Mouse (Mus musculus) spleen, adult 2 months (tissue): ENCODE results near the gene Kcnip3. TPM values are rescaled to one million over a fixed set of nuclear protein-coding genes. Genes with fewer than 3 reads are reported as not detected.

Experiments
- DNase-seq, 2 experiments: peaks; one replicate each; pipeline versions ENCODE4 v3.0.0 to v3.0.0-alpha.2; 2012 to 2021; ENCODE audit warnings: low spot score in 2 of 2, low read depth in 1 of 2
- H3K27ac ChIP-seq: fragments of 200-500 bp; 2 replicates; pipeline ENCODE4 v1.5.1; 2012; ENCODE audit warnings: low read length, inconsistent platforms; ENCODE audit not compliant: insufficient read depth
- H3K27me3 ChIP-seq: fragments of 200-500 bp; 2 replicates; pipeline ENCODE4 v1.6.1; 2012; ENCODE audit warnings: mild to moderate bottlenecking, moderate library complexity, low read length, inconsistent platforms; ENCODE audit not compliant: control insufficient read depth, insufficient read depth
- H3K36me3 ChIP-seq: fragments of 200-500 bp; 2 replicates; pipeline ENCODE4 v1.6.1; 2012; ENCODE audit warnings: mild to moderate bottlenecking, low read length, inconsistent platforms; ENCODE audit not compliant: control insufficient read depth, insufficient read depth
- H3K4me1 ChIP-seq: fragments of 200-500 bp; 2 replicates; pipeline ENCODE4 v1.6.1; 2011; ENCODE audit warnings: inconsistent platforms; ENCODE audit not compliant: control insufficient read depth, insufficient read depth, insufficient read length
- H3K4me3 ChIP-seq: fragments of 200-500 bp; 2 replicates; pipeline ENCODE4 v1.5.1; 2011; ENCODE audit warnings: mild to moderate bottlenecking, inconsistent platforms; ENCODE audit not compliant: insufficient read depth, insufficient read length; ENCODE audit errors: extremely low read depth
- CTCF ChIP-seq: fragments of 200-500 bp; IDR thresholded peaks from 2 replicates; pipeline ENCODE4 v1.5.1; 2011; ENCODE audit warnings: mild to moderate bottlenecking, inconsistent platforms; ENCODE audit not compliant: insufficient read depth, insufficient read length, insufficient replicate concordance; ENCODE audit errors: extremely low read depth
- POLR2A ChIP-seq: fragments of 200-500 bp; IDR thresholded peaks from 2 replicates; pipeline ENCODE4 v1.6.1; 2011; ENCODE audit warnings: low read depth, low read length, inconsistent platforms
- WGBS: fragments of 180-500 bp; shearing (Covaris S2); methylation state at CpG from one replicate; pipeline ENCODE4 v1.1.7; 2018; 5-methylcytosine and 5-hydroxymethylcytosine counted together
- polyA plus RNA-seq: library from polyadenylated mRNA; depleted of rRNA; stranded (reverse); fragments of >200 nt; gene quantifications from 2 replicates; pipeline ENCODE4 v1.2.3, GENCODE M21; 2012; rRNA removed

Gene Kcnip3
- 2.3 and 4.2 TPM in 2 replicates for polyA plus RNA-seq

- WGBS, result 79% methylated on average over 10 of the region's 10 CpGs
- H3K27ac ChIP-seq, result no peak within 1 kb of the TSS
- H3K27me3 ChIP-seq, result no peaks in the 10 kb centered on the region
- no peaks in the 10 kb centered on the region for H3K36me3 ChIP-seq
- no peak within 1 kb of the TSS for H3K4me3 ChIP-seq
- TF ChIP-seq CTCF (no peak), POLR2A (no peak)
- H3K4me1 ChIP-seq, result no peaks in the 10 kb centered on the region; the same call in 1 of the 2 replicates
- DNase-seq, result no peak
Observed at GRCm38 (mm10) chr2:127522006-127522441, at the start of gene Kcnip3. Gene Kcnip3 (minus strand): TSS chr2:127522094.

GRCm38 (mm10) chr2:127559070-127559966 is 37.4 kb upstream of the Kcnip3 start:
- H3K27me3 ChIP-seq, result no peaks in the 10 kb centered on the region
- H3K27ac ChIP-seq, result no peak overlapping the region
- no peaks in the 10 kb centered on the region for H3K4me1 ChIP-seq
- WGBS, result 15% methylated on average over 18 of the region's 18 CpGs
- no peak overlapping the region for H3K4me3 ChIP-seq
- no peaks in the 10 kb centered on the region for H3K36me3 ChIP-seq
- peak in 1 of 2 experiments; percentile 51 for DNase-seq
- no peak for TF ChIP-seq POLR2A
- peak; percentile 42; the same call in 1 of the 2 replicates for TF ChIP-seq CTCF

- TF ChIP-seq CTCF (no peak), POLR2A (no peak)
- 70% methylated on average over 5 of the region's 5 CpGs for WGBS
Observed at GRCm38 (mm10) chr2:127551078-127551477, 29.2 kb upstream of the Kcnip3 start.

GRCm38 (mm10) chr2:127550446-127550845 is 28.6 kb upstream of the Kcnip3 start:
- Histone ChIP-seq H3K4me3 (no peak overlapping the region), H3K36me3 (no peaks in the 10 kb centered on the region), H3K27me3 (no peaks in the 10 kb centered on the region), H3K4me1 (no peaks in the 10 kb centered on the region), H3K27ac (no peak overlapping the region)
- TF ChIP-seq POLR2A (no peak), CTCF (no peak)
- WGBS, result 86% methylated on average over 1 of the region's 1 CpGs
- no peak for DNase-seq

More at GRCm38 (mm10) chr2:127551078-127551477, 29.2 kb upstream of the Kcnip3 start:
- Histone ChIP-seq H3K4me1 (no peaks in the 10 kb centered on the region), H3K27me3 (no peaks in the 10 kb centered on the region), H3K27ac (no peak overlapping the region), H3K4me3 (no peak overlapping the region), H3K36me3 (no peaks in the 10 kb centered on the region)
- DNase-seq, result no peak

GRCm38 (mm10) chr2:127549711-127550110 is 27.8 kb upstream of the Kcnip3 start:
- Histone ChIP-seq H3K36me3 (no peaks in the 10 kb centered on the region), H3K27ac (no peak overlapping the region), H3K4me1 (no peaks in the 10 kb centered on the region), H3K27me3 (no peaks in the 10 kb centered on the region), H3K4me3 (no peak overlapping the region)
- no peak for DNase-seq
- TF ChIP-seq CTCF (no peak), POLR2A (no peak)

- no peak overlapping the region for H3K27ac ChIP-seq
Observed at GRCm38 (mm10) chr2:127548342-127549074, 26.6 kb upstream of the Kcnip3 start.

More at GRCm38 (mm10) chr2:127548342-127549074, 26.6 kb upstream of the Kcnip3 start:
- no peak overlapping the region for H3K4me3 ChIP-seq
- no peaks in the 10 kb centered on the region for H3K4me1 ChIP-seq
- no peak for TF ChIP-seq POLR2A
- no peak for TF ChIP-seq CTCF
- DNase-seq, result no peak
- WGBS, result 80% methylated on average over 5 of the region's 5 CpGs
- no peaks in the 10 kb centered on the region for H3K27me3 ChIP-seq
- H3K36me3 ChIP-seq, result no peaks in the 10 kb centered on the region
